Mouse (Mus musculus) ES-Bruce4 (cell line): ENCODE data around the gene Tlcd2.

ENCODE experiments used
- CTCF ChIP-seq: IDR thresholded peaks from one replicate; pipeline ENCODE4 v1.8.1; 2011; ENCODE audit warnings: low read depth, low read length
- POLR2A ChIP-seq: IDR thresholded peaks from one replicate; pipeline ENCODE4 v1.8.1; 2011; ENCODE audit warnings: low read length; ENCODE audit not compliant: insufficient read depth

DNA sequence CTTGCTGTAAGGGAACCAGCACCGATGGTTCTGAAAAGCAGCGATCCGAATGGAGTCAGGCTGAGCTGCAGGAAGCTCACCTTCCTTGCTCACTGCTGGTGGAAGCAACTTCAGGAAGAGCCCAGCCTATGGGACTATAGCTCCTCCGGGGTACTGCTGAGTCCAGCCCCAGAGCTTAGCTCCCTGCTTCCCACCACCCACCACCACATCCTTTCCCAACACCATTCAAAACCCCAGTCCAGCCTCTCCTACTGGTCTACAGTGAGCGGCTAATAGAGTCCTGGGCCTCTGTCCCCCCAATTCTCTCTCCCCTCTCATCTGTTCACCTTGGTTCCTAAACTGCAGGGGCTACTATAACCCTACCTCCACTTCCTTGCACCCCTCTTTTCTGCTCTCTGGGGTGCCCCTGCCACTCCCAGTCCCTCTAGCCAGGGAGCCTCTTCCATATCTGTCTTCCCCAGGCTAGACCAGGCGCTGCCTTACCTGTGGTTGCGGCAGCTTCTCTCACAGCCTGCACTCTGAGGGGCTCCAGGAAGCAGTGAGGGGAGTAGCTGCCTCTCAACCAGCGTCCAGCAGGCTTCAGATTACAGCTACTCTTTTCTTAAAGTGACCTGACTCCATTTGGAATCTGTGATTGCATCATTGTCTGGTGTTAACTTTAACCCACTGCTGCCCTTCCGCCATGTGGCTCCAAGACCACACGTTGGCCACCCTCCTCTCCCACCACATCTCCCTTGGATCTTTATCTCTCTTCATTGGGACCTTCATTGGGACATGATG, 39.3 kb upstream of the Tlcd2 start, which contains the start of gene Serpinf1:
- TF ChIP-seq CTCF (no peak), POLR2A (no peak)
